Comparison of ENCODE assay signal across 7 mouse cellular contexts in the genomic region with DNA sequence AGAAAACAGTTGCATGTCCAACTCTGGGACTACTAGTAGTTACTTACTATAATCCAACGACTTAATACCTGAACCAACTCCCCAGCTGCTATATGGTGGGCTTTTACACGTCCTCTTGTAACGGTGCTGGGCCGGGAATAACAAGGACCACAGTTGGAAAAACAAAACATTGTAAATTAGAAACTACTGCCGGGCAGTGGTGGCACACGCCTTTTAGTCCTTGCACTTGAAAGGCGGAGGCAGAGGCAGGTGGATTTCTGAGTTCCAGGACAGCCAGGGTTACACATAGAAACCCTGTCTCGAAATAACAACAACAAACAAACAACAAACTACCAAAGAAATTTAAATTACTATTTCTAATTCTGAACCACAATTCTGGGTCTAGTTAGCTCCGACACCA. TPM values are rescaled to one million over a fixed set of nuclear protein-coding genes. Genes with fewer than 3 reads are reported as not detected.
DNase-seq lines count a peak whose midpoint lies in the region; ATAC-seq and TF ChIP-seq lines count a peak whose summit lies in the region.

No protein-coding gene starts in this region.

- intact Hi-C loops in left cerebral cortex, postnatal 4 days (cut with DNase I): loop anchor here (5.0 kb wide), 1 partner anchor 71 kb away; a partner anchor contains a TSS

- WGBS in spleen, adult 2 months: 2% methylated on average over 9 of the region's 9 CpGs
- 5% methylated on average over 9 of the region's 9 CpGs for WGBS in forebrain, embryonic 14.5 days
- WGBS in liver, embryonic 11.5 days: 3% methylated on average over 9 of the region's 9 CpGs

- H3K27me3 ChIP-seq in spleen, adult 2 months (ENCODE audit: control insufficient read depth, insufficient read depth, low read length): no peaks in the 10 kb centered on the region
- no peaks in the 10 kb centered on the region for H3K27me3 ChIP-seq in forebrain, embryonic 14.5 days (replicated peaks; ENCODE audit: control insufficient read depth, insufficient read depth, low read length)
- H3K27me3 ChIP-seq in liver, embryonic 11.5 days (replicated peaks; ENCODE audit: control insufficient read depth, insufficient read depth, low read length): no peaks in the 10 kb centered on the region

- peak; percentile 18 for ATAC-seq in forebrain, embryonic 14.5 days
- no peak for ATAC-seq in liver, embryonic 11.5 days (replicated peaks; ENCODE audit: low FRiP score)
- no peak for ATAC-seq in megakaryocyte-erythroid progenitor cell, adult 5-6 weeks (replicated peaks; ENCODE audit: low FRiP score, low TSS enrichment, poor library complexity, severe bottlenecking)

- peak overlapping the region; percentile 36; the same call in 1 of the 2 replicates for H3K27ac ChIP-seq in spleen, adult 2 months (ENCODE audit: insufficient read depth, low read length)
- H3K27ac ChIP-seq in forebrain, embryonic 14.5 days (ENCODE audit: low read depth, low read length): no peak overlapping the region
- H3K27ac ChIP-seq in liver, embryonic 11.5 days (ENCODE audit: low read depth, low read length): no peak overlapping the region; the same call in 1 of the 2 replicates

- no peak for DNase-seq in spleen, adult 2 months (ENCODE audit: low read depth in 1 of 2, low spot score in 2 of 2)
- no peak for DNase-seq in spleen, postnatal 36 days (ENCODE audit: low spot score in 2 of 2)
- no peak for DNase-seq in forebrain, embryonic 14.5 days (ENCODE audit: low spot score)
- DNase-seq in liver, embryonic 11.5 days (ENCODE audit: low spot score): peak; percentile 31
- DNase-seq in kidney, postnatal 4 days: no peak
- DNase-seq in left cerebral cortex, postnatal 4 days: no peak

- H3K4me2 ChIP-seq in forebrain, embryonic 14.5 days (ENCODE audit: low read length): peak overlapping the region; percentile 93
- H3K4me2 ChIP-seq in liver, embryonic 11.5 days: peak overlapping the region; percentile 88

- peaks cover 14% of the 10 kb centered on the region for H3K36me3 ChIP-seq in spleen, adult 2 months (ENCODE audit: control insufficient read depth, insufficient read depth, low read length)
- peaks cover 34% of the 10 kb centered on the region for H3K36me3 ChIP-seq in forebrain, embryonic 14.5 days (ENCODE audit: control insufficient read depth, insufficient read depth, low read length)
- H3K36me3 ChIP-seq in liver, embryonic 11.5 days (ENCODE audit: control insufficient read depth, insufficient read depth, low read length): peaks cover 13% of the 10 kb centered on the region

- TF ChIP-seq POLR2A in spleen, adult 2 months (IDR thresholded peaks at IDR 0.05; ENCODE audit: low read depth, low read length): no peak

- no peak for TF ChIP-seq CTCF in spleen, adult 2 months (IDR thresholded peaks at IDR 0.05; ENCODE audit: extremely low read depth, insufficient read depth, insufficient read length, insufficient replicate concordance)

- H3K4me3 ChIP-seq in spleen, adult 2 months (ENCODE audit: extremely low read depth, insufficient read depth, insufficient read length): peak overlapping the region; percentile 80
- peak overlapping the region; percentile 64 for H3K4me3 ChIP-seq in forebrain, embryonic 14.5 days (ENCODE audit: low read depth, low read length)
- peak overlapping the region; percentile 73 for H3K4me3 ChIP-seq in liver, embryonic 11.5 days (ENCODE audit: low read depth, low read length)

- H3K9me3 ChIP-seq in forebrain, embryonic 14.5 days (replicated peaks; ENCODE audit: control insufficient read depth, low read length): no peaks in the 10 kb centered on the region
- no peaks in the 10 kb centered on the region for H3K9me3 ChIP-seq in liver, embryonic 11.5 days (ENCODE audit: control insufficient read depth, low read length)

- peaks cover 7% of the 10 kb centered on the region for H3K4me1 ChIP-seq in spleen, adult 2 months (ENCODE audit: control insufficient read depth, insufficient read depth, insufficient read length)
- peaks cover 8% of the 10 kb centered on the region for H3K4me1 ChIP-seq in forebrain, embryonic 14.5 days (ENCODE audit: control insufficient read depth, insufficient read depth, low read length)
- peaks cover 12% of the 10 kb centered on the region for H3K4me1 ChIP-seq in liver, embryonic 11.5 days (replicated peaks; ENCODE audit: control insufficient read depth, insufficient read depth, low read length)

- H3K9ac ChIP-seq in forebrain, embryonic 14.5 days (ENCODE audit: low read length): peak overlapping the region; percentile 72
- peak overlapping the region; percentile 65 for H3K9ac ChIP-seq in liver, embryonic 11.5 days (ENCODE audit: low read depth, low read length)

RNA-seq across cellular contexts. Expression of a gene that starts 0.4 kb away (rescaled TPM):
- polyA plus RNA-seq in spleen, adult 2 months (2012; rRNA removed): 12.8 and 13.3 TPM in 2 replicates
- 28.7 and 32.3 TPM in 2 replicates for polyA plus RNA-seq in forebrain, embryonic 14.5 days (2014; fragmentation: Nextera tagmentation; extraction: Ambion mirVana)
- polyA plus RNA-seq in liver, embryonic 11.5 days (2014; fragmentation: Nextera tagmentation; extraction: Ambion mirVana): 59.3 and 63.4 TPM in 2 replicates
- 35.4 and 38.0 TPM in 2 replicates for total RNA-seq in megakaryocyte-erythroid progenitor cell, adult 5-6 weeks (2014; fragmentation: Nextera tagmentation)
- total RNA-seq in megakaryocyte-erythroid progenitor cell, adult 5-6 weeks (2017): 43.8 and 46.5 TPM in 2 replicates
- 1 to 10 TPM; 8.3 to 9.3 TPM for total RNA-seq in left cerebral cortex, postnatal 4 days (2021)

RNA-seq across cellular contexts. Expression of a gene that starts 7.1 kb away (rescaled TPM):
- polyA plus RNA-seq in spleen, adult 2 months (2012; rRNA removed): 28.2 and 42.6 TPM in 2 replicates
- polyA plus RNA-seq in forebrain, embryonic 14.5 days (2014; fragmentation: Nextera tagmentation; extraction: Ambion mirVana): 14.2 and 16.3 TPM in 2 replicates
- 11.4 and 14.2 TPM in 2 replicates for polyA plus RNA-seq in liver, embryonic 11.5 days (2014; fragmentation: Nextera tagmentation; extraction: Ambion mirVana)
- 0.39 and 1.6 TPM in 2 replicates for total RNA-seq in megakaryocyte-erythroid progenitor cell, adult 5-6 weeks (2014; fragmentation: Nextera tagmentation)
- total RNA-seq in megakaryocyte-erythroid progenitor cell, adult 5-6 weeks (2017): 3.7 TPM in 1 of 2 replicates, not detected in the other
- total RNA-seq in left cerebral cortex, postnatal 4 days (2021): 10 to 100 TPM; 13.7 to 15.4 TPM

RNA-seq across cellular contexts. Expression of a gene that starts 11.7 kb away (rescaled TPM):
- polyA plus RNA-seq in spleen, adult 2 months (2012; rRNA removed): 24.2 and 27.1 TPM in 2 replicates
- polyA plus RNA-seq in forebrain, embryonic 14.5 days (2014; fragmentation: Nextera tagmentation; extraction: Ambion mirVana): 16.5 and 23.6 TPM in 2 replicates
- 26.5 and 28.8 TPM in 2 replicates for polyA plus RNA-seq in liver, embryonic 11.5 days (2014; fragmentation: Nextera tagmentation; extraction: Ambion mirVana)
- 37.6 and 44.6 TPM in 2 replicates for total RNA-seq in megakaryocyte-erythroid progenitor cell, adult 5-6 weeks (2014; fragmentation: Nextera tagmentation)
- 23.9 and 37.0 TPM in 2 replicates for total RNA-seq in megakaryocyte-erythroid progenitor cell, adult 5-6 weeks (2017)
- total RNA-seq in left cerebral cortex, postnatal 4 days (2021): 10 to 100 TPM; 34.2 to 34.8 TPM

RNA-seq across cellular contexts. Expression of a gene that starts 16.7 kb away (rescaled TPM):
- polyA plus RNA-seq in spleen, adult 2 months (2012; rRNA removed): 0.28 and 0.32 TPM in 2 replicates
- 3.1 and 3.8 TPM in 2 replicates for polyA plus RNA-seq in forebrain, embryonic 14.5 days (2014; fragmentation: Nextera tagmentation; extraction: Ambion mirVana)
- 2.9 and 3.3 TPM in 2 replicates for polyA plus RNA-seq in liver, embryonic 11.5 days (2014; fragmentation: Nextera tagmentation; extraction: Ambion mirVana)
- 0.98 TPM in 1 of 2 replicates, not detected in the other for total RNA-seq in megakaryocyte-erythroid progenitor cell, adult 5-6 weeks (2014; fragmentation: Nextera tagmentation)
- total RNA-seq in megakaryocyte-erythroid progenitor cell, adult 5-6 weeks (2017): not detected in 2 replicates
- total RNA-seq in left cerebral cortex, postnatal 4 days (2021): 1 to 10 TPM; 5.8 to 6.9 TPM

RNA-seq across cellular contexts. Expression of a gene that starts 47.8 kb away (rescaled TPM):
- 25.3 and 32.3 TPM in 2 replicates for polyA plus RNA-seq in spleen, adult 2 months (2012; rRNA removed)
- 223 and 231 TPM in 2 replicates for polyA plus RNA-seq in forebrain, embryonic 14.5 days (2014; fragmentation: Nextera tagmentation; extraction: Ambion mirVana)
- 115 and 125 TPM in 2 replicates for polyA plus RNA-seq in liver, embryonic 11.5 days (2014; fragmentation: Nextera tagmentation; extraction: Ambion mirVana)
- total RNA-seq in megakaryocyte-erythroid progenitor cell, adult 5-6 weeks (2014; fragmentation: Nextera tagmentation): 31.8 and 37.7 TPM in 2 replicates
- total RNA-seq in megakaryocyte-erythroid progenitor cell, adult 5-6 weeks (2017): 37.9 and 48.8 TPM in 2 replicates
- total RNA-seq in left cerebral cortex, postnatal 4 days (2021): 100 to 1,000 TPM; 108 to 124 TPM
